Mouse (Mus musculus) forebrain, embryonic 12.5 days (tissue): ENCODE results near the gene Vcp. TPM values are rescaled to one million over a fixed set of nuclear protein-coding genes. Genes with fewer than 3 reads are reported as not detected.
"Not testable (repeated sequence)": the region's sequence is repeated elsewhere in the genome, so short reads cannot be mapped to it uniquely, and the experiment has no call there.

Source experiments
- ATAC-seq: fragments of 200-750 bp; cut with Nextera tagmentation; 2 replicates; pipeline ENCODE4 v1.8.0; 2017; ENCODE audit warnings: moderate TSS enrichment; ENCODE audit not compliant: low FRiP score
- H3K27ac ChIP-seq: fragments of 300-500 bp; sonication (generic); 2 replicates; pipeline ENCODE4 v1.5.1; 2016; ENCODE audit warnings: mild to moderate bottlenecking
- H3K27me3 ChIP-seq: fragments of 300-500 bp; sonication (generic); 2 replicates; pipeline ENCODE4 v1.6.1; 2016; ENCODE audit warnings: mild to moderate bottlenecking
- H3K36me3 ChIP-seq: fragments of 300-500 bp; sonication (generic); replicated peaks from 2 replicates; pipeline ENCODE4 v1.6.1; 2016; ENCODE audit warnings: mild to moderate bottlenecking
- H3K4me1 ChIP-seq: fragments of 300-500 bp; sonication (generic); 2 replicates; pipeline ENCODE4 v1.6.1; 2016
- H3K4me2 ChIP-seq: fragments of 300-500 bp; sonication (generic); 2 replicates; pipeline ENCODE4 v1.6.1; 2016; ENCODE audit warnings: mild to moderate bottlenecking, moderate library complexity
- H3K4me3 ChIP-seq: fragments of 300-500 bp; sonication (generic); replicated peaks from 2 replicates; pipeline ENCODE4 v1.5.1; 2016; ENCODE audit warnings: mild to moderate bottlenecking
- H3K9ac ChIP-seq: fragments of 300-500 bp; sonication (generic); 2 replicates; pipeline ENCODE4 v1.6.1; 2016; ENCODE audit warnings: mild to moderate bottlenecking
- H3K9me3 ChIP-seq: fragments of 300-500 bp; sonication (generic); 2 replicates; pipeline ENCODE4 v1.6.1; 2016
- WGBS: fragments of 180-500 bp; shearing (Covaris S2); methylation state at CpG from one replicate; pipeline ENCODE4 v1.1.7; 2016; 5-methylcytosine and 5-hydroxymethylcytosine counted together
- polyA plus RNA-seq: library from polyadenylated mRNA; unstranded; fragments of >200 nt; fragmentation: Nextera tagmentation; extraction: Ambion mirVana; gene quantifications from 2 replicates; pipeline ENCODE4 v1.2.1, GENCODE M21; 2016

The Vcp gene
- polyA plus RNA-seq, result 640 and 653 TPM in 2 replicates

DNA sequence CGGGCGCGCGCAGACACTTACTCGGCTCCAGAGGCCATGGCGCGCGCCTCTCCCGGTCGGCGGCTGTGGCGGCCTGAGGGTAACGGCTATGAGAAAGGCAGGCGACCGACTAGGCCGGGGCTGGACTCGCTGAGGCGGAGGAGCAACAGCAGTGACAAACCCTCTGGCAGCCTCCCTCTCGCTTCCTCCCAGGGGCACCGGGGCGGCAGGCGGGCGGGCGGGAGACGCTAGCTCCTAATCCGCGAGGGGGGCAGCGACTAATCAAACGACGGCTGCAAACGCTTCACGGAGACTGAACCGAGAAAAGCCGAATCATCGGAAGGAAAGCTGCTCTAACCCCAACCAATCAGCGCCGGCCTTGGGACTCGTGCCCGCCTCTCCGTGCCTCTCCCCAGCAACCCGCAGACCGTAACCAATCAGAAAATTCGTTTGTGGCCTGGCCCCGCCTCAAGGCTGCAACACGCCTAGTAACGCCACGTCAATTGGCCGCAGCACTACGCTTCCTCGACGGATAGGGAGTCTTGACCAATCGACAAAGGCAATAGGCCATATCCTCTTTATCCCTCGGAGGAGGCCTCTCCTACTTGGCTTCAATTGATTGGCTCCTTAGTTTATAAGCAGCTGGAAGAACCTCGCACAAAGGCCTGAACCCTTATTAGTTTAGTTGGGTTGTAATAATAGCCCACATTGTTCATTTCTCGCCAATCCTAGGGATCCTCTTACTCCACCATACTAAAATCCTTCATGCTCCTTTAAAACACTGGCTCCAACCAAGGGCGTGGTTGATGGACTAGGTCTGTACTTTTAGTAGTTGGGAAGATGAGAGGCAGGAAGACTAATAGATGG, at the start of gene Vcp:
Gene Vcp, minus strand, starts transcription at position 367 of the 846 bp plus-strand sequence.
- under 1% methylated on average over 47 of the region's 56 CpGs for WGBS
- not testable (repeated sequence) for H3K27me3 ChIP-seq, H3K9me3 ChIP-seq
- peak within 1 kb of the TSS; percentile 88 for H3K4me2 ChIP-seq
- H3K36me3 ChIP-seq, result peaks cover 23% of the 10 kb centered on the region
- H3K27ac ChIP-seq, result peak within 1 kb of the TSS; percentile 100
- H3K4me1 ChIP-seq, result peaks cover 20% of the 10 kb centered on the region
- peak within 1 kb of the TSS; percentile 93 for H3K4me3 ChIP-seq
- peak within 1 kb of the TSS; percentile 95 for H3K9ac ChIP-seq
- peak; percentile 98 for ATAC-seq

- ATAC-seq, result no peak
- Histone ChIP-seq H3K4me2 (peak overlapping the region; percentile 84), H3K9me3 (no peaks in the 10 kb centered on the region), H3K9ac (peak overlapping the region; percentile 36; the same call in 1 of the 2 replicates), H3K27ac (no peak overlapping the region), H3K4me1 (peaks cover 31% of the 10 kb centered on the region), H3K4me3 (peak overlapping the region; percentile 17; the same call in 1 of the 2 replicates), H3K27me3 (no peaks in the 10 kb centered on the region), H3K36me3 (no peaks in the 10 kb centered on the region; the same call in 1 of the 2 replicates)
- WGBS, result 5% methylated on average over 5 of the region's 5 CpGs
Observed at GRCm38 (mm10) chr4:43047231-43047630, 46.9 kb upstream of the Vcp start.

GRCm38 (mm10) chr4:43046607-43047006, 46.3 kb upstream of the Vcp start:
- Histone ChIP-seq H3K36me3 (no peaks in the 10 kb centered on the region; the same call in 1 of the 2 replicates), H3K9me3 (no peaks in the 10 kb centered on the region), H3K27ac (no peak overlapping the region), H3K4me2 (peak overlapping the region; percentile 84), H3K9ac (no peak overlapping the region), H3K4me1 (peaks cover 31% of the 10 kb centered on the region), H3K4me3 (peak overlapping the region; percentile 56; the same call in 1 of the 2 replicates), H3K27me3 (no peaks in the 10 kb centered on the region)
- WGBS, result 64% methylated on average over 5 of the region's 5 CpGs
- ATAC-seq, result no peak

DNA sequence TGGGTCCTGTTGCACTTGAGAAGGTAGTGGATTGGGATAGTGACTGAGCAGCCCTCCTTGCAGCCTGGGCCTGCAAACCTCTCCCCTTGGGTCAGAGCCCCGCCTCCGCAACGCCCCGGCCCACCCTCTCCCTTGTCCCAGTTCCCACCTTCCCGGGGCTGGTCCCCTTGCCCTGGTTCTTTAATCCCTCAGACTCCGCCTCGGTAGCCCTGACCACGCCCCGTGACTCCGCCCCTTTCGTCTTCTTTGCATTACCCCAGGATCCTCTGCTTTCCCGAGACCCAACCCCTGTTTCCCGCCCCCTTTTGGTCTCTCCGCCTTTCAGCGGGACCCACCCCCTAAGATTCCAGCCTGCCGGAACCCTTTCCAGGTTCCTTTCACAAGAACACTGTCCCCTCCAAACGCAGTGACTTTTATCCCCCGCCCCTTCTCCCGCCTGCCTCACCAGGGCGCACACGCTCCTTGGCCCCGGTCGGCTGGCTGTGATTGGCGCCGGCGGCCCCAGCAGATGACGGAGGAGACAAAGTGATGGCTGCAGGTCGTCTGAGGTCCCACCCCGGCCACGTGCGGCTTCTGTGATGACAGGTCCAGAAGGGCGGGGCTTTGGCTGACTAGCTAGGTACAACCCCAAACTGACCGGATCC, 45.5 kb upstream of the Vcp start, which contains the start of gene Fam214b:
Gene Fam214b, minus strand, starts transcription at position 562 of the 644 bp plus-strand sequence.
- H3K27ac ChIP-seq, result peak within 1 kb of the TSS; percentile 97
- H3K4me3 ChIP-seq, result peak within 1 kb of the TSS; percentile 56
- no peaks in the 10 kb centered on the region for H3K9me3 ChIP-seq
- ATAC-seq, result peak; percentile 89
- H3K27me3 ChIP-seq, result no peaks in the 10 kb centered on the region
- WGBS, result under 1% methylated on average over 33 of the region's 33 CpGs
- H3K9ac ChIP-seq, result peak within 1 kb of the TSS; percentile 73
- peaks cover 35% of the 10 kb centered on the region for H3K4me1 ChIP-seq
- H3K36me3 ChIP-seq, result no peaks in the 10 kb centered on the region; the same call in 1 of the 2 replicates
- H3K4me2 ChIP-seq, result peak within 1 kb of the TSS; percentile 84

DNA sequence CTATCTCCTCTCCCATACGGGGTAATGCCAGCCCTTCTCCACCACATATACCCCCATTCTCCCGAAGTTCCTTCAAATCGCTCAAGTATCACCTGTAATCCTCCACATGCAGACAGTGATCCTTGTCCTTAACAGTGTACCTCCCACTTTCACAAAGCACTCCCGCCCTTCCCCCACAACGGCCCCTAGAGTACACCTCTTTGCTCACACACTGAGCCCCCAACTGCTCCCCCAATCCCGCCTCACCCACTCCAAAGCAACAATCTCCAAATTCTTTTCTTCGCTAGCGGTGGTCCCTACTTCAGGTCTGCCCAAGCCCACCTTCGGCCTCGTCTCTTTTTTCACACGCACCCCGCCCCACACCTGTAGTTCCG, 45.0 kb upstream of the Vcp start:
- peak overlapping the region; percentile 56 for H3K4me3 ChIP-seq
- peak overlapping the region; percentile 84 for H3K4me2 ChIP-seq
- WGBS, result 2% methylated on average over 13 of the region's 13 CpGs
- peaks cover 40% of the 10 kb centered on the region for H3K4me1 ChIP-seq
- no peaks in the 10 kb centered on the region for H3K27me3 ChIP-seq
- H3K9me3 ChIP-seq, result no peaks in the 10 kb centered on the region
- ATAC-seq, result peak; percentile 10; the same call in 1 of the 2 replicates
- peak overlapping the region; percentile 73 for H3K9ac ChIP-seq
- no peaks in the 10 kb centered on the region; the same call in 1 of the 2 replicates for H3K36me3 ChIP-seq
- H3K27ac ChIP-seq, result peak overlapping the region; percentile 97

- no peaks in the 10 kb centered on the region for H3K27me3 ChIP-seq
- H3K9ac ChIP-seq, result peak overlapping the region; percentile 73
- no peaks in the 10 kb centered on the region for H3K9me3 ChIP-seq
- 3% methylated on average over 4 of the region's 4 CpGs for WGBS
- H3K36me3 ChIP-seq, result no peaks in the 10 kb centered on the region; the same call in 1 of the 2 replicates
- no peak for ATAC-seq
- H3K27ac ChIP-seq, result peak overlapping the region; percentile 97
- H3K4me3 ChIP-seq, result peak overlapping the region; percentile 56
- peaks cover 40% of the 10 kb centered on the region for H3K4me1 ChIP-seq
- H3K4me2 ChIP-seq, result peak overlapping the region; percentile 84
Observed at GRCm38 (mm10) chr4:43044673-43045072, 44.4 kb upstream of the Vcp start.

GRCm38 (mm10) chr4:43043644-43044357, 43.5 kb upstream of the Vcp start:
- peak overlapping the region; percentile 73 for H3K9ac ChIP-seq
- whole genome bisulfite sequencing, result 7% methylated on average over 7 of the region's 7 CpGs
- peaks cover 49% of the 10 kb centered on the region for H3K4me1 ChIP-seq
- no peaks in the 10 kb centered on the region; the same call in 1 of the 2 replicates for H3K36me3 ChIP-seq
- ATAC-seq, result peak; percentile 80
- peak overlapping the region; percentile 84 for H3K4me2 ChIP-seq
- H3K9me3 ChIP-seq, result no peaks in the 10 kb centered on the region
- H3K27me3 ChIP-seq, result no peaks in the 10 kb centered on the region
- peak overlapping the region; percentile 97 for H3K27ac ChIP-seq
- peak overlapping the region; percentile 56 for H3K4me3 ChIP-seq

DNA sequence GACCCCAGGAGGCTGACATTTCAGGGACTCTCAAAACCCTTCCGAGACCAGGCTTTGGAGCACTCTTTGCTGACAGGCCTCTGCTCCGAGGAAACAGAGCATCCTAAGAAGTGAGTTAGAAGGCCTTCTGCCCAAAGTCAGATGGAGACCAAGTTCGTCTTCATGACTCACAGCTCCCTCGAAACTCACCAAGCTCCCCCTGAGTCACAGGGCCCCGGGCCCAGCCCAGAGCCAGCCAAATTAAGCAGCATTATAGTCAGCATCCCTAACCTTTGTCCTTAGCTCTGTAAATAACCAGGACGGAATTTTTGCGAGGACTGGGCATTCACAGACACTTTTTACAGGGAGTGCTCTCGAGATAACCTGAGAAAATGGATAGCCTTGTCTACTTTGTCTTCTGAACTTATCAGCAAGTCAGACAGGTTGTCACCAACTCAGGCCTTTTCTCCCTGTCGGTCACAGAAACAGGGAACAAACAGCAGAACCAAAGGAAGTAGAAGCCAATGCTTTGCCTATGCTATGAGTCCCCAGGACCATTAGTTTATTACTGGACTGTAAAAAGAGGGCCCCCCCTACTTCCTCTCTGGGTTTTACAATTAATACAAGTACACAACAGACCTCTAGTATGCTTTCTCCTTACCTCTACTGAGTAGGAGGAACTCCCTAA, 40.7 kb upstream of the Vcp start:
- Histone ChIP-seq H3K27me3 (no peaks in the 10 kb centered on the region), H3K4me3 (no peak overlapping the region), H3K36me3 (peaks cover 12% of the 10 kb centered on the region), H3K27ac (peak overlapping the region; percentile 68), H3K9ac (no peak overlapping the region), H3K4me1 (peaks cover 54% of the 10 kb centered on the region), H3K4me2 (peak overlapping the region; percentile 27), H3K9me3 (no peaks in the 10 kb centered on the region)
- ATAC-seq, result no peak
- 71% methylated on average over 9 of the region's 9 CpGs for WGBS

- Histone ChIP-seq H3K4me3 (peak overlapping the region; percentile 77), H3K27ac (peak overlapping the region; percentile 85), H3K36me3 (peaks cover 21% of the 10 kb centered on the region), H3K9ac (peak overlapping the region; percentile 82), H3K27me3 (no peaks in the 10 kb centered on the region), H3K4me1 (peaks cover 52% of the 10 kb centered on the region), H3K9me3 (no peaks in the 10 kb centered on the region), H3K4me2 (peak overlapping the region; percentile 82)
- ATAC-seq, result peak; percentile 94
- WGBS, result 1% methylated on average over 22 of the region's 25 CpGs
Observed at GRCm38 (mm10) chr4:43040114-43040572, 39.8 kb upstream of the Vcp start.

- Histone ChIP-seq H3K4me1 (peaks cover 47% of the 10 kb centered on the region), H3K9me3 (no peaks in the 10 kb centered on the region), H3K36me3 (peaks cover 26% of the 10 kb centered on the region), H3K4me3 (peak overlapping the region; percentile 77), H3K27me3 (no peaks in the 10 kb centered on the region), H3K9ac (peak overlapping the region; percentile 82), H3K27ac (peak overlapping the region; percentile 85), H3K4me2 (peak overlapping the region; percentile 82)
- ATAC-seq, result peak; percentile 22; the same call in 1 of the 2 replicates
- 3% methylated on average over 11 of the region's 11 CpGs for WGBS
Observed at GRCm38 (mm10) chr4:43039609-43040008, 39.3 kb upstream of the Vcp start.
